In genomic region chr4:82541894-82542510, GRCm38 (mm10) we compare ENCODE assay signal across 8 mouse cellular contexts.
DNase-seq lines count a peak whose midpoint lies in the region; ATAC-seq and TF ChIP-seq lines count a peak whose summit lies in the region.

No protein-coding gene starts in this region.

- H3K9ac ChIP-seq in liver, embryonic 16.5 days (ENCODE audit: low read depth, low read length), result no peak overlapping the region

- peaks cover 32% of the 10 kb centered on the region for H3K27me3 ChIP-seq in E14TG2a.4 (ENCODE audit: insufficient read depth, low read length)
- peaks cover 20% of the 10 kb centered on the region for H3K27me3 ChIP-seq in liver, embryonic 16.5 days (ENCODE audit: control insufficient read depth, insufficient read depth, low read depth, low read length)

- no peaks in the 10 kb centered on the region for H3K36me3 ChIP-seq in E14TG2a.4 (ENCODE audit: insufficient read depth, low read length)
- no peaks in the 10 kb centered on the region for H3K36me3 ChIP-seq in liver, embryonic 16.5 days (ENCODE audit: control insufficient read depth, insufficient read depth)

- H3K4me1 ChIP-seq in E14TG2a.4 (replicated peaks; ENCODE audit: low read depth, low read length), result peaks cover 56% of the 10 kb centered on the region
- no peaks in the 10 kb centered on the region; the same call in 1 of the 2 replicates for H3K4me1 ChIP-seq in liver, embryonic 16.5 days (ENCODE audit: control insufficient read depth, low read depth, low read length)

- peak; percentile 49 for TF ChIP-seq CTCF in E14TG2a.4 (conservative IDR thresholded peaks at IDR 0.05; ENCODE audit: low read length)

- peak; percentile 97 for DNase-seq in brain, adult 2 months (ENCODE audit: low read depth, low spot score)
- DNase-seq in fibroblast of lung, adult 2 months (ENCODE audit: low read depth), result peak; percentile 51
- peak; percentile 87 to 92 for DNase-seq in heart, postnatal 10 days
- peak; percentile 85 to 93 for DNase-seq in kidney, postnatal 25 days
- DNase-seq in ovary, postnatal 36 days (ENCODE audit: low spot score), result peak; percentile 42

- WGBS in liver, embryonic 16.5 days (ENCODE audit: insufficient replicate concordance), result 22% methylated on average over 7 of the region's 7 CpGs

- H3K9me3 ChIP-seq in E14TG2a.4 (ENCODE audit: low read length), result no peaks in the 10 kb centered on the region
- H3K9me3 ChIP-seq in liver, embryonic 16.5 days (replicated peaks; ENCODE audit: control insufficient read depth, low read length), result no peaks in the 10 kb centered on the region

- peak; percentile 63; the same call in 1 of the 2 replicates for ATAC-seq in liver, embryonic 16.5 days (ENCODE audit: low read depth)
- no peak for ATAC-seq in erythroid progenitor cell, adult 5-6 weeks (replicated peaks; ENCODE audit: low FRiP score, poor library complexity, severe bottlenecking)

- H3K4me2 ChIP-seq in liver, embryonic 16.5 days (ENCODE audit: low read depth, low read length), result no peak overlapping the region

- intact Hi-C loops in heart, postnatal 10 days (cut with DNase I), result loop anchor here (2.0 to 5.0 kb wide), 2 partner anchors 977 to 1365 kb away; no protein-coding TSS in a partner anchor

- no peak overlapping the region for H3K27ac ChIP-seq in liver, embryonic 16.5 days (ENCODE audit: low read length)

- H3K4me3 ChIP-seq in E14TG2a.4 (replicated peaks; ENCODE audit: low read length), result no peak overlapping the region
- H3K4me3 ChIP-seq in liver, embryonic 16.5 days (ENCODE audit: low read depth, low read length), result no peak overlapping the region

Comparison
In these comparisons a context has a peak if more than half of its experiments do, and no peak if none do; other contexts are left out.
1. DNase-seq: peak in every context shown above with its lines; median percentile 97 in brain, adult 2 months; 90 in heart, postnatal 10 days; 89 in kidney, postnatal 25 days; 51 in fibroblast of lung, adult 2 months; 42 in ovary, postnatal 36 days.